Mouse (Mus musculus): Measurements from ENCODE around the gene Cisd3. TPM values are rescaled to one million over a fixed set of nuclear protein-coding genes. Genes with fewer than 3 reads are reported as not detected.

Cisd3 gene
- polyA plus RNA-seq, 1 experiment: 51.9 TPM

- DNase-seq (ENCODE audit: extremely low spot score in 1 of 2, low spot score in 1 of 2): peak in 1 of 2 experiments; percentile 77
Observed at GRCm38 (mm10) chr11:97662893-97663527, 22.6 kb upstream of the Cisd3 start, which contains the start of gene Mllt6. Mllt6 (plus strand) TSS chr11:97663414.

GRCm38 (mm10) chr11:97663528-97664338, 21.9 kb upstream of the Cisd3 start:
- no peak for DNase-seq (ENCODE audit: extremely low spot score in 1 of 2, low spot score in 1 of 2)

- no peak for DNase-seq (ENCODE audit: extremely low spot score in 1 of 2, low spot score in 1 of 2)
Observed at GRCm38 (mm10) chr11:97664339-97664665, 21.3 kb upstream of the Cisd3 start.

- no peak for DNase-seq (ENCODE audit: extremely low spot score in 1 of 2, low spot score in 1 of 2)
Observed at GRCm38 (mm10) chr11:97664771-97665240, 20.8 kb upstream of the Cisd3 start.

- DNase-seq (ENCODE audit: extremely low spot score in 1 of 2, low spot score in 1 of 2): no peak
Observed at GRCm38 (mm10) chr11:97665431-97665830, 20.2 kb upstream of the Cisd3 start.

GRCm38 (mm10) chr11:97666221-97666620, 19.4 kb upstream of the Cisd3 start:
- DNase-seq (ENCODE audit: extremely low spot score in 1 of 2, low spot score in 1 of 2): no peak

GRCm38 (mm10) chr11:97666794-97667193, 18.8 kb upstream of the Cisd3 start:
- DNase-seq (ENCODE audit: extremely low spot score in 1 of 2, low spot score in 1 of 2): no peak

GRCm38 (mm10) chr11:97668160-97668559, 17.5 kb upstream of the Cisd3 start:
- no peak for DNase-seq (ENCODE audit: extremely low spot score in 1 of 2, low spot score in 1 of 2)

GRCm38 (mm10) chr11:97669268-97669667, 16.4 kb upstream of the Cisd3 start:
- DNase-seq (ENCODE audit: extremely low spot score in 1 of 2, low spot score in 1 of 2): no peak

GRCm38 (mm10) chr11:97669829-97670228, 15.8 kb upstream of the Cisd3 start:
- no peak for DNase-seq (ENCODE audit: extremely low spot score in 1 of 2, low spot score in 1 of 2)

GRCm38 (mm10) chr11:97670234-97671176, 15.1 kb upstream of the Cisd3 start:
- peak; percentile 56 to 57 for DNase-seq (ENCODE audit: extremely low spot score in 1 of 2, low spot score in 1 of 2)

GRCm38 (mm10) chr11:97671177-97671527, 14.5 kb upstream of the Cisd3 start:
- DNase-seq (ENCODE audit: extremely low spot score in 1 of 2, low spot score in 1 of 2): no peak

- no peak for DNase-seq (ENCODE audit: extremely low spot score in 1 of 2, low spot score in 1 of 2)
Observed at GRCm38 (mm10) chr11:97673148-97673547, 12.5 kb upstream of the Cisd3 start.

- no peak for DNase-seq (ENCODE audit: extremely low spot score in 1 of 2, low spot score in 1 of 2)
Observed at GRCm38 (mm10) chr11:97676050-97676754, 9.4 kb upstream of the Cisd3 start.

- DNase-seq (ENCODE audit: extremely low spot score in 1 of 2, low spot score in 1 of 2): no peak
Observed at GRCm38 (mm10) chr11:97677381-97677780, 8.2 kb upstream of the Cisd3 start.

GRCm38 (mm10) chr11:97677842-97678241, 7.8 kb upstream of the Cisd3 start:
- DNase-seq (ENCODE audit: extremely low spot score in 1 of 2, low spot score in 1 of 2): no peak

- DNase-seq (ENCODE audit: extremely low spot score in 1 of 2, low spot score in 1 of 2): no peak
Observed at GRCm38 (mm10) chr11:97678301-97678700, 7.3 kb upstream of the Cisd3 start.

- no peak for DNase-seq (ENCODE audit: extremely low spot score in 1 of 2, low spot score in 1 of 2)
Observed at GRCm38 (mm10) chr11:97680430-97680829, 5.2 kb upstream of the Cisd3 start.

- DNase-seq (ENCODE audit: extremely low spot score in 1 of 2, low spot score in 1 of 2): no peak
Observed at GRCm38 (mm10) chr11:97682504-97683055, 3.0 kb upstream of the Cisd3 start.

GRCm38 (mm10) chr11:97684063-97684680, 1.5 kb upstream of the Cisd3 start:
- DNase-seq (ENCODE audit: extremely low spot score in 1 of 2, low spot score in 1 of 2): no peak

All from frontal cortex, adult 2 months (tissue).